9 mouse cellular contexts compared by ENCODE assay signal in the genomic region with DNA sequence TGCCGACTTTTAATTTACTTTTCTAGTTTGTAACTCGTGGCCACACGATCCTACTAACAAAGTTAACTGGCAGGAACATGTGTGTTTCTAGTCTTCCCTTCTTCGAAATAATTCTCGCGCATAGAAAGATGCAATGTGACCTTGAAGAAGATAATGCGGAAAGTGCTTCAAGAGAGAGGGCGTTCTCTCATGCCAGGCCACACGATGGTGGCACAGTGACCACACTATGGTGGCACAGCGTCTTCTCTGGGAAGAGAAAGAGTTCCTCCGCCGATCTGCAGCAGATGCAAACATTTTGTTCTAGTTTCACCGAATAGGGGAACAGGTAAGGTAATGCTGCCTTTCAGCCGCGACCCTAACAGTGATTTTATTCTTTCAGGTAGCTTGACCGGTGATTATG.
A peak's percentile ranks its signal among the peaks of the same experiment; 100 is the strongest.
DNase-seq lines count a peak whose midpoint lies in the region; ATAC-seq lines count a peak whose summit lies in the region.
"Had no signal": no experiment of that assay in that cellular context is flagged by ENCODE, and none has a peak within 500 bp of the region (broad histone marks: within the 10 kb centered on the region; RNA-seq: fewer than 3 reads in every experiment).

No protein-coding gene starts in this region.

- H3K27me3 ChIP-seq in heart, embryonic 13.5 days (replicated peaks), result no peaks in the 10 kb centered on the region
- 0 out of 2 replicates have a peak, but pooled peaks cover 7% of the 10 kb centered on the region for H3K27me3 ChIP-seq in hindbrain, embryonic 10.5 days (ENCODE audit: insufficient read depth, poor library complexity, severe bottlenecking)
- H3K27me3 ChIP-seq in midbrain, embryonic 11.5 days (ENCODE audit: control insufficient read depth, insufficient read depth, low read length), result no peaks in the 10 kb centered on the region

- no peak for DNase-seq in heart, postnatal 14 days
- DNase-seq in MN1 (ENCODE audit: low spot score), result peak; percentile 15
- no peak for DNase-seq in hindbrain, embryonic 10.5 days (ENCODE audit: low spot score)
- DNase-seq in midbrain, embryonic 11.5 days (ENCODE audit: low spot score, missing footprints), result peak; percentile 84
- DNase-seq in left cerebral cortex, adult 9 months (ENCODE audit: low spot score in 2 of 2), result no peak
- no peak for DNase-seq in gastrocnemius, adult 18-20 months (ENCODE audit: low spot score)
- no peak for DNase-seq in layer of hippocampus, adult 11-12 months (ENCODE audit: low spot score)

- H3K9me3 ChIP-seq in heart, embryonic 13.5 days, result no peaks in the 10 kb centered on the region
- H3K9me3 ChIP-seq in hindbrain, embryonic 10.5 days, result no peaks in the 10 kb centered on the region
- no peaks in the 10 kb centered on the region for H3K9me3 ChIP-seq in midbrain, embryonic 11.5 days (ENCODE audit: control insufficient read depth, low read length)
- H3K9me3 ChIP-seq: G1E had no signal

- H3K36me3 ChIP-seq in heart, embryonic 13.5 days, result no peaks in the 10 kb centered on the region
- H3K36me3 ChIP-seq in hindbrain, embryonic 10.5 days, result no peaks in the 10 kb centered on the region
- no peaks in the 10 kb centered on the region for H3K36me3 ChIP-seq in midbrain, embryonic 11.5 days (ENCODE audit: control insufficient read depth, insufficient read depth, low read length)
- H3K36me3 ChIP-seq: G1E had no signal

- intact Hi-C loops in heart, postnatal 14 days (cut with DNase I), result no loop called here

- no peak overlapping the region for H3K27ac ChIP-seq in heart, embryonic 13.5 days (replicated peaks)
- H3K27ac ChIP-seq in hindbrain, embryonic 10.5 days, result no peak overlapping the region
- no peak overlapping the region for H3K27ac ChIP-seq in midbrain, embryonic 11.5 days (ENCODE audit: low read depth, low read length)

- WGBS in heart, embryonic 13.5 days, result 36% methylated on average over 16 of the region's 16 CpGs
- 52% methylated on average over 16 of the region's 16 CpGs for WGBS in hindbrain, embryonic 10.5 days
- WGBS in midbrain, embryonic 11.5 days, result 50% methylated on average over 16 of the region's 16 CpGs

- H3K4me2 ChIP-seq in heart, embryonic 13.5 days, result peak overlapping the region; percentile 72
- peak overlapping the region; percentile 52 for H3K4me2 ChIP-seq in midbrain, embryonic 11.5 days

- H3K4me3 ChIP-seq in heart, embryonic 13.5 days, result peak overlapping the region; percentile 47
- peak overlapping the region; percentile 39 for H3K4me3 ChIP-seq in hindbrain, embryonic 10.5 days
- 0 out of 2 replicates have a peak overlapping the region, but pooled peaks have one; percentile 13 for H3K4me3 ChIP-seq in midbrain, embryonic 11.5 days (ENCODE audit: low read depth, low read length)

- peak overlapping the region; percentile 56 for H3K9ac ChIP-seq in heart, embryonic 13.5 days
- H3K9ac ChIP-seq in midbrain, embryonic 11.5 days (ENCODE audit: low read length), result peak overlapping the region; percentile 13; the same call in 1 of the 2 replicates

- no peak for ATAC-seq in heart, embryonic 13.5 days (ENCODE audit: extremely low read depth, insufficient number of reproducible peaks, low FRiP score, low TSS enrichment)
- peak; percentile 33 for ATAC-seq in midbrain, embryonic 11.5 days (ENCODE audit: low FRiP score)

- H3K4me1 ChIP-seq in heart, embryonic 13.5 days, result peaks cover 16% of the 10 kb centered on the region
- H3K4me1 ChIP-seq in hindbrain, embryonic 10.5 days (replicated peaks), result peaks cover 5% of the 10 kb centered on the region; the same call in 1 of the 2 replicates
- no peaks in the 10 kb centered on the region for H3K4me1 ChIP-seq in midbrain, embryonic 11.5 days (ENCODE audit: control insufficient read depth, insufficient read depth, low read length)

Comparison
In these comparisons a context has a peak if more than half of its experiments do, and no peak if none do; other contexts are left out.
1. DNase-seq: peak in MN1 (single experiment) and midbrain, embryonic 11.5 days (single experiment); none in heart, postnatal 14 days (0 of 2), hindbrain, embryonic 10.5 days (single experiment), left cerebral cortex, adult 9 months (0 of 2), gastrocnemius, adult 18-20 months (single experiment) and layer of hippocampus, adult 11-12 months (single experiment).
2. Peak in every context shown above with its lines, with median percentiles within 50 percentile points of each other: H3K4me3 ChIP-seq.